18 mouse cellular contexts compared by ENCODE assay signal in the genomic region with DNA sequence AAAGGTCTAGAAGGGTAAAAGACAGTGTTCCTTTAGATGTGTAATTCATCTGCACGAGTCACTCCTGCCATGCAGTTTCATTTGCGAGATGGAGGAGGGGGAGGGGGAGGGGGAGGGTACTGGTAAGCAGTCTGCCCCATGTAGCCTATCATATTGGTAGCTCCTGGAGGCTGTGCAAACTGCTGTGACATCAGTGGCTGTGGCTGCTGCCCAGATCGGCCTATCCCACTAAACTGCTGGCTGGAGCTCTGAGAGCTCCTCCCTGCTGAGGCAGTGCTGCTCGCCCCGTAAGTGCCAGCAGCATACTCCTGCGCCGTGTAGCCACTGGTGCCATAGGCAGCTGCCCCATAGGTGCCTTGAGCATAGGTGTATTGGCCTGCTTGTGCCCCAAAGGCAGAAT. TPM values are rescaled to one million over a fixed set of nuclear protein-coding genes. Genes with fewer than 3 reads are reported as not detected.
DNase-seq lines count a peak whose midpoint lies in the region; ATAC-seq lines count a peak whose summit lies in the region.
"Had no signal": no experiment of that assay in that cellular context is flagged by ENCODE, and none has a peak within 500 bp of the region (broad histone marks: within the 10 kb centered on the region; RNA-seq: fewer than 3 reads in every experiment).

No protein-coding gene starts in this region.

- H3K4me1 ChIP-seq in kidney, embryonic 14.5 days (ENCODE audit: control insufficient read depth, insufficient read depth, low read length) = no peaks in the 10 kb centered on the region
- H3K4me1 ChIP-seq in kidney, embryonic 16.5 days (ENCODE audit: insufficient read depth, low read length) = peaks cover 12% of the 10 kb centered on the region; the same call in 1 of the 2 replicates
- no peaks in the 10 kb centered on the region for H3K4me1 ChIP-seq in embryonic facial prominence, embryonic 10.5 days
- H3K4me1 ChIP-seq: forebrain, embryonic 10.5 days had no signal

- H3K36me3 ChIP-seq in kidney, embryonic 14.5 days (ENCODE audit: control insufficient read depth, insufficient read depth, low read length) = peaks cover 90% of the 10 kb centered on the region
- peaks cover 82% of the 10 kb centered on the region for H3K36me3 ChIP-seq in kidney, embryonic 16.5 days (ENCODE audit: insufficient read depth, low read length)
- peaks cover 95% of the 10 kb centered on the region for H3K36me3 ChIP-seq in embryonic facial prominence, embryonic 10.5 days (replicated peaks)

- DNase-seq in 3134 (ENCODE audit: extremely low read depth, insufficient read length, low spot score) (peak; percentile 29), ES-CJ7 (ENCODE audit: low read depth, low spot score) (peak; percentile 67)
- DNase-seq in embryonic facial prominence, embryonic 10.5 days (ENCODE audit: low spot score) = peak; percentile 21
- DNase-seq in cerebellum, postnatal 36 days = no peak
- no peak for DNase-seq in adrenal gland, adult 2 months
- DNase-seq: cerebellum, adult 9-10 months; kidney, adult 8-10 months; lung, postnatal 14 days had no signal

- H3K9ac ChIP-seq in kidney, embryonic 14.5 days (ENCODE audit: low read depth, low read length) = no peak overlapping the region
- no peak overlapping the region for H3K9ac ChIP-seq in kidney, embryonic 16.5 days (replicated peaks; ENCODE audit: low read length)
- H3K9ac ChIP-seq: embryonic facial prominence, embryonic 15.5 days; limb, embryonic 13.5 days had no signal

- no peak overlapping the region for H3K4me3 ChIP-seq in kidney, embryonic 14.5 days (ENCODE audit: low read length)
- H3K4me3 ChIP-seq in kidney, embryonic 16.5 days (ENCODE audit: low read length) = no peak overlapping the region
- no peak overlapping the region for H3K4me3 ChIP-seq in embryonic facial prominence, embryonic 10.5 days
- H3K4me3 ChIP-seq: embryonic facial prominence, embryonic 15.5 days; forebrain, embryonic 10.5 days; limb, embryonic 13.5 days had no signal

- no peak overlapping the region for H3K4me2 ChIP-seq in kidney, embryonic 14.5 days (replicated peaks; ENCODE audit: low read depth, low read length)
- H3K4me2 ChIP-seq in kidney, embryonic 16.5 days (replicated peaks; ENCODE audit: low read depth, low read length) = no peak overlapping the region
- H3K4me2 ChIP-seq: embryonic facial prominence, embryonic 15.5 days; limb, embryonic 13.5 days had no signal

- 0 out of 2 replicates have a peak, but pooled peaks have one; percentile 10 for ATAC-seq in kidney, embryonic 14.5 days (ENCODE audit: low FRiP score, low TSS enrichment)
- no peak for ATAC-seq in kidney, embryonic 16.5 days (ENCODE audit: low FRiP score, low TSS enrichment)
- ATAC-seq: CD4-positive, CD25-positive, alpha-beta regulatory T cell, adult 4 months had no signal

- WGBS in kidney, embryonic 14.5 days = 78% methylated on average over 7 of the region's 7 CpGs
- WGBS in kidney, embryonic 16.5 days = 79% methylated on average over 7 of the region's 7 CpGs
- 84% methylated on average over 7 of the region's 7 CpGs for WGBS in embryonic facial prominence, embryonic 10.5 days

- H3K27me3 ChIP-seq in kidney, embryonic 14.5 days (ENCODE audit: control insufficient read depth, insufficient read depth, low read length) = no peaks in the 10 kb centered on the region
- H3K27me3 ChIP-seq in kidney, embryonic 16.5 days (ENCODE audit: insufficient read depth, low read length) = no peaks in the 10 kb centered on the region
- no peaks in the 10 kb centered on the region for H3K27me3 ChIP-seq in embryonic facial prominence, embryonic 10.5 days (replicated peaks; ENCODE audit: low read depth, poor library complexity, severe bottlenecking)
- H3K27me3 ChIP-seq: embryonic facial prominence, embryonic 15.5 days; limb, embryonic 13.5 days had no signal

- H3K27ac ChIP-seq in kidney, embryonic 14.5 days (ENCODE audit: low read depth, low read length) = no peak overlapping the region
- H3K27ac ChIP-seq in kidney, embryonic 16.5 days (ENCODE audit: low read length) = no peak overlapping the region
- H3K27ac ChIP-seq in embryonic facial prominence, embryonic 10.5 days (replicated peaks) = no peak overlapping the region
- H3K27ac ChIP-seq: embryonic facial prominence, embryonic 15.5 days; forebrain, embryonic 10.5 days; limb, embryonic 13.5 days had no signal

- H3K9me3 ChIP-seq in kidney, embryonic 14.5 days (ENCODE audit: control insufficient read depth, low read length) = no peaks in the 10 kb centered on the region
- no peaks in the 10 kb centered on the region for H3K9me3 ChIP-seq in kidney, embryonic 16.5 days (ENCODE audit: low read length)
- H3K9me3 ChIP-seq in embryonic facial prominence, embryonic 10.5 days = no peaks in the 10 kb centered on the region
- H3K9me3 ChIP-seq: embryonic facial prominence, embryonic 15.5 days; forebrain, embryonic 10.5 days; limb, embryonic 13.5 days had no signal

RNA-seq across cellular contexts. Expression of a gene that starts 13.7 kb away (rescaled TPM):
- polyA plus RNA-seq in kidney, embryonic 14.5 days (2014; fragmentation: Nextera tagmentation; extraction: Ambion mirVana) = 38.2 and 40.1 TPM in 2 replicates
- 66.2 and 72.9 TPM in 2 replicates for polyA plus RNA-seq in kidney, embryonic 16.5 days (2015; fragmentation: Nextera tagmentation; extraction: Ambion mirVana)
- polyA plus RNA-seq in embryonic facial prominence, embryonic 10.5 days (2016; fragmentation: Nextera tagmentation; extraction: Ambion mirVana) = 7.1 and 8.8 TPM in 2 replicates
- 1 to 10 TPM; 1.9 to 4.1 TPM for total RNA-seq in adrenal gland, adult 2 months (2021)
- polyA plus RNA-seq in adrenal gland, adult 2 months (2012; rRNA removed) = 2.9 and 3.1 TPM in 2 replicates
- total RNA-seq: megakaryocyte-erythroid progenitor cell, adult 5-6 weeks had no signal
- polyA plus RNA-seq: CD4-positive, CD25-positive, alpha-beta regulatory T cell, adult 4 months had no signal

RNA-seq across cellular contexts. Expression of a gene that starts 16.6 kb away (rescaled TPM):
- polyA plus RNA-seq in kidney, embryonic 14.5 days (2014; fragmentation: Nextera tagmentation; extraction: Ambion mirVana) = 84.7 and 93.8 TPM in 2 replicates
- 48.3 and 52.0 TPM in 2 replicates for polyA plus RNA-seq in kidney, embryonic 16.5 days (2015; fragmentation: Nextera tagmentation; extraction: Ambion mirVana)
- 43.7 and 44.9 TPM in 2 replicates for polyA plus RNA-seq in embryonic facial prominence, embryonic 10.5 days (2016; fragmentation: Nextera tagmentation; extraction: Ambion mirVana)
- total RNA-seq in adrenal gland, adult 2 months (2021) = 100 to 1,000 TPM; 230 to 248 TPM
- 245 and 257 TPM in 2 replicates for polyA plus RNA-seq in adrenal gland, adult 2 months (2012; rRNA removed)

RNA-seq across cellular contexts. Expression of a gene that starts 24.9 kb away (rescaled TPM):
- polyA plus RNA-seq in kidney, embryonic 14.5 days (2014; fragmentation: Nextera tagmentation; extraction: Ambion mirVana) = 0.23 TPM in 1 of 2 replicates, not detected in the other
- polyA plus RNA-seq in kidney, embryonic 16.5 days (2015; fragmentation: Nextera tagmentation; extraction: Ambion mirVana) = 0.16 TPM in 1 of 2 replicates, not detected in the other
- polyA plus RNA-seq in embryonic facial prominence, embryonic 10.5 days (2016; fragmentation: Nextera tagmentation; extraction: Ambion mirVana) = not detected in 2 replicates
- total RNA-seq in adrenal gland, adult 2 months (2021) = 1 to 10 TPM in 1 of 2 experiments, under 1 TPM in 1; 0.20 to 6.3 TPM
- polyA plus RNA-seq in adrenal gland, adult 2 months (2012; rRNA removed) = 0.36 and 3.8 TPM in 2 replicates
- total RNA-seq: megakaryocyte-erythroid progenitor cell, adult 5-6 weeks; MEL had no signal
- polyA plus RNA-seq: CD4-positive, CD25-positive, alpha-beta regulatory T cell, adult 4 months; forebrain, embryonic 10.5 days; hindbrain, embryonic 11.5 days; limb, embryonic 13.5 days; neural tube, embryonic 11.5 days had no signal

Comparison
In these comparisons a context has a peak if more than half of its experiments do, and no peak if none do; other contexts are left out.
1. DNase-seq: peak in 3134 (single experiment), ES-CJ7 (single experiment) and embryonic facial prominence, embryonic 10.5 days (single experiment); none in cerebellum, postnatal 36 days (0 of 2) and adrenal gland, adult 2 months (single experiment).